Mouse (Mus musculus) neutrophil, adult 5-6 weeks (primary cell): ENCODE data around the gene Furin. TPM values are rescaled to one million over a fixed set of nuclear protein-coding genes. Genes with fewer than 3 reads are reported as not detected.
A peak's percentile ranks its signal among the peaks of the same experiment; 100 is the strongest.

Source experiments
- ATAC-seq: fragments of 151-379, 151-347 bp; 2 replicates; pipeline ENCODE4 v1.8.0; 2017; ENCODE audit warnings: mild to moderate bottlenecking, moderate TSS enrichment; ENCODE audit not compliant: insufficient number of reproducible peaks, poor library complexity, low FRiP score, severe bottlenecking; ENCODE audit errors: extremely low read depth
- total RNA-seq: library from RNA; stranded (forward); fragments of 200-1000 nt; gene quantifications from 2 replicates; pipeline ENCODE4 v1.2.3, GENCODE M21; 2017

The Furin gene
- total RNA-seq, 1 experiment from 2014 or later: 63.9 TPM

DNA sequence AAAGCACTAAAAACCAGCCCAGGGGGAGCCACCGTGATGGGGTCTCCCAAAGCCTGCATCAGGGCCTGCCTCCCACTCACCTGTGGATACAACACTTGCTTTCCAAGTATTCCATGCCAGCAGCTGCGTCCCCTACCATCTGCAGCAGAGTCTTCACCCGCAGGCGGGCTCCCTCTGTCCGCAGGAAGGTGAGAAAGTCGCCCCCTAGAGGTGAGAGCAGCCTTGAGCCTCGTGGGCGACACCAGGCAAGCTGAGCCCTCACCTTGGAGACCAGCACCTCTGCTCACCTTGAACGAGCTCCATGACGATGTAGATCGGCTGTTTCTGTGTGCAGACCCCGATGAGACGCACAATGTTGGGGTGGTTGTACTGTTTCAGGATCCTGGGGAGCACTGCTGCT, 25.7 kb downstream of the Furin start:
- ATAC-seq: no peak

DNA sequence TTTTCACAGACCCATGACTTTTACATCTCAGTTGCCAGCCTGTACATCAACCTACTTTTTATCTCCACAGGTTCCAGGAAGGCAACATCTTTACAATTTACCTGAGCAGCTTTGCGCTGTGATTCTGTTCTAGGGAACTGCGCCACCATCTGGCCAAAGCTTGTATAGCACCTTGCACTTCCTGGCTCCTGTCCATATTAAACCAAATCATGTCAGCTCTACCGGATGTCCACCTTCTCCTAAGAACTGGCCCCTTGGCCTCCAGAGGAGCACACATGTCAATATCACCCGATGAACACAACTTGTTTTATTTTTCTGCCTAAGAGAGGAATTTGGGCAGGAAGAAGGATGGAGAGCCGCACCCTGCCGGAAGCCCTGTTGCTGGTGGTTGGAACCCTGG, 27.8 kb downstream of the Furin start:
- ATAC-seq: peak; percentile 55

DNA sequence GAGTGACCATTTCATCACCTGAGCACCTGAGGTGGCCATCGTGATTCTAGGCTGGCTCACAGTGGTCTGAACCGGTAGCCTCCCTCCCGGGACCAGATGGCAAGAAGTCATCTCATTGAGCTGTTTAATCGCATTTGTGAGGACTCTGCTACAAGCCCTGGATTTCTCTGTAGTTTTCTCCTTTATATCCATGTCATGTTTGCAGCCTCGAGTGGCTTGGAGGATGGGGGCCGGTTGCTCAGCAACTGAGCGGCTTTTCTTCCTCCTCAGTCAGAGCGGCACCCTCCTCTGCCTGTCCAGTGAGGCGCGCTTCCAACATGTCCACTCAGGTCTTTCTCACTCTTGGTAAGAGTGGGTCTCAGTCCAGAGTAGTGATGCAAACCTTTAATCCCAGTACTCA, 29.0 kb downstream of the Furin start:
- ATAC-seq: no peak

DNA sequence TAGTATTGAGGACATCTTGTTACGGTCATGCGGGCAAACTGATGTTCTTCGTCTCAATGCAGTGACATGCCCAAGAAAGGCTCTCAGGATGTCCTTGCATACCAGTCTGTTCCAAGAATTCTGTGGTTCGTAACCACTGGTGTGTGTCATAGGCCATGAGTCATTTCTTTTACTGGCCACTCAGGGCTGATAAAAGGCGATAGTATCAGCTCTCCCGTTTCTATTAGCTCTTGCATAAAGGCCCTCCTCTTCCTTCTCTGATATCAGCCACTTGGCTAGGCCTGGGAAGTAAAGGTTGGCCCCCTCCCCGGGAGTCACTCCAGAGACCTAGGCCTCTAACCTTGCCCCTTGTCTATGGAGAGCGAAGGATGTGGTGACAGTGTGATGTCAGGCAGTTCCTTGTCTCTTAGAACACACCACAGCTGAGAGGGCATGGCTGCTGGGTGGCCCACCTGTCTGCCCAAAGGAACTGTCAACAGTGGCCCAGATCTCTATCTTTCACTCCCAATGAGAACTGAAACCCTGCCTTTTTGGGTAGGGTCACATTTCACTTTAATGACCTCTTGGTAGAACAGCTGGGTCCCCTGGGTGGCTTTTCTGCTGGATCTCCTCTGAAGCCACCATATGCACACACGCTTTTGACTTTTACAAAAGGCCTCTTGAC, 29.7 kb downstream of the Furin start:
- no peak for ATAC-seq

DNA sequence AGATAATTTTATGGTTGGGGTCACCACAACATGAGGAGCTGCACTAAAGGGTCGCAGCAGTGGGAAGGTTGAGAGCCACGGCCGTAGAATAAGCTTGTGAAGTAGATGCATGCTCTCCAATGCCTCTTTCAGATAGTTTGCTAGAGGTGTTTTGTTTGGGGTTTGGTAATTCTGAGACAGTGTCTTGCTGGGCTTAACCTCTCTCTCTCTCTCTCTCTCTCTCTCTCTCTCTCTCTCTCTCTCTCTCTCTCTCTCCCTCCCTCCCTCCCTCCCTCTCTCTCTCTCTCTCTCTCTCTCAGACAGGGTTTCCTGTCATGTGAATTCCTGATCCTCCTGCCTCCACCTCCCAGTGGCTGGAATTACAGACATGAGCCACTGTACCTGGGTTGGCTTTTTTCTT, 30.5 kb downstream of the Furin start:
- no peak for ATAC-seq

DNA sequence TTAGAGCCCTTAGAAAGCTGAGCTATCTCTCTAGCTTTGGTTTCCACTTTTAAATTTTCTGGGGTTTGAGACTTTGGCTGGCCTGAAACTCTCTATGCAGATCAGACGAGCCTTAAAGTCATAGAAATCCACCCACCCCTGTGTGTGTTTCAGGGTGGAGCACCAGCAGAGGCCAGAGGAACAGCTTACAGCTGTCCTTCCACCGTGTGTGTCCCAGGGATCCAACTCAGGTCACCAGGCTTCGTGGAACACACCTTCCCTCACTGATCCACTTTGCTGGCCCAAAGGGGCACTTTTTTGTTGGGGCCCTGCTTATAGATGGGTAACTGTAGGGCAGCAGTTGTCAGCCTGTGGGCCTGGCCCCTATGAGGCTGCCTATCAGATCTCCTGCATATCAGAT, 31.0 kb downstream of the Furin start:
- no peak for ATAC-seq

DNA sequence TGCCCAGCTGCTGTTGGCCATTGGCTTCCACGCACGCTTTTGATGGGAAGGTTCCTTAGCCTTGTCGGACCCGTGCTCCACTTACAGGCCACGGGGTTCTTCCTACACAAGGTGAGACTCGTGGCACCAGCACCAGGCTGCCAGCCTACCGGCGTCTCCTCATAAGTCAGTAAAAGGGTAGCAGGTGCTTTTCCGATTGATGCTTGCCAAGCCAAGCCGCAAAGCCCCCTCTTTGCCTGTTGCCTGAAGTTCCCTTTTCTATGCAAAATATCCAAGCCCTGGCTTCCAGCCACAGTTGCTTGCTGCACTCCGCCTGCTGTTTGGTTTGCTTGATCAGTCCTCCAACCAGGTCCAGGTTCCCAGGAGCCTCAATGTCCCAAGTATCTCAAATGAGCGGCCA, 31.4 kb downstream of the Furin start:
- ATAC-seq: no peak

DNA sequence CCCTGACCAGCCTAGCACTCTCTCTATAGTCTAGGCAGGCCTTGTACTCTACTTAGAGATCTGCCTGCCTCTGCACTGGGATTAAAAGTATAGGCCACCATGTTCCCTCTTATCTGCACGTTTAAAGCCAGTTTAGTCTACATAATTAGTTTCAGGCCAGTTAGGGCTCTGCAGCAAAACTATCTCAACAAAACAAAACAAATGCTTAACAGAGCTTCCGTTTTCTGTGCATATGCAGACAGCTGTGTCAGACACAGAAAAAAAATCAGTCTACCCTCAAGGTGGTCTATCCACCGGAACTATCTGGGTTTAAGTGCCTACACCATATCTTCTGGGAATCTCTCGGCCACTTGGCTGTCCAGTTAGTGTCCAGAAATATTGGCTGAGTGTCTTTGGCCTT, 31.9 kb downstream of the Furin start:
- ATAC-seq: no peak

DNA sequence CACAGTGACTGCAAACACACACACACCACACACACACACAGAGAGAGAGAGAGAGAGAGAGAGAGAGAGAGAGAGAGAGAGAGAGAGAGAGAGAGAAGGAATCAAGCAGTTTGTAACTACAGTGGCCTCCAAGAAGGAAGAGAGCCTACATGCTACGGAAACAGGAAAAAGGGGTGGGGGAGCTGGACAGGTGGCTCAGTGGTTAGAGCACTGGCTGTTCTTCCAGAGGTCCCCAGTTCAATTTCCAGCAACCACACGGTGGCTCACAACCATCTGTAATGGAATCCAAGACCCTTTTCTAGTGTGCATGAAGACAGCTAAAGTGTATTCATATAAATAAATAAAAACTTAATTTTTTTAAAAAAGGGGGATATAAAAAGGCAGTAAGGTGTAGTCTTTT, 32.6 kb downstream of the Furin start:
- ATAC-seq: no peak

DNA sequence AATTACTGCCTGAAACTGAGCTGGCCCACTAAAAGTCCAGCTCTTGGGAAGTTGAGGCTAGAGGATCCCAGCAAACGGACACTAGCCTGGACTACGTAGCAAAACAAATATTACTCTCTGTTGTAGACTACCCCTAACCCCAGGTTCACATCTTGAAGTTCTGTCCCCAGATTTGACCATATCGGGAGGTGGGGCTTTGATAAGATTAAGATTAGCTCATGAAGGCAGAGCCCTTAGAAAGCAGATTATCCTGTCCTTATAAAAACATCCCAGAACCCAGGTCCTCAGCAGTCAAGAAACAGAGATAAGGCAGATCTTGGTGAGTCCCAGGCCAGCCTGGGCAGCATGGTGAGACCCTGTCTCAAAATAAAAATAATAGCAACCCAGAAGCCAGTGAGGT, 33.1 kb downstream of the Furin start:
- no peak for ATAC-seq

DNA sequence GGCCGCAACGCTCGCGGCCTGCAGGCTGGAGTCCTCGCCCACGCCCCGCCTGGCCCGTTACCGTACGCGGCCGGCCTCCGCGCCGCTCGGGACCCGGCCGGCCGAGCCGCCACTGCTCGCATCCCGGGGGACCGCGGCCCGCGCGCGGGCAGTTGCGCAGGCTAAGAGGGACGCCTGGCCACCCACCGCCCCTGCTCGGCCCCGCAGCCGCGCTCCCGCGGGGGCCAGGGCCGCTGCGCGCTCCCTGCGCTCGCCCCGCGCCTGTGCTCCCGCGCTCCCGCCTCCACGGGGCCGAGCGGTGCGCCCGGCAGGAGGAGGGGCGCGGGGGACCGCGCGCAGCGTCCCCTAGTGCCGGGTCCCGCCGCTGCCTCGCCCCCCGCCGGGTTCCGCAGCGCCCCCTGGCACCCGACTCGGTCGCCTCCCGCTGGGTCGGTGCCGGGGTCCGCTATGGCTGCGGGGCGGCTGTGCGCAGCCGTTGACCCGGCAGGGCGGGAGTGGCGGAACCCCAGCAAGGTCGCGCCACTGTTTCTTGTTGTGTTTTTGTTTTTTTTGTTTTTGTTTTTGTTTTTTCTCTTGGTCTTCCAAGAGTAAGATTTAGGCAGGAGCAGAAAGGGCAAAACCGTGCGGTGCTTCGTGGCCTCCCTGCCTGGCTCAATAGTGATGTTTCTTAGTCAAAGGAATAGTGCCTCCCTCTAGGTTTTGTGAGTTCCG, 34.0 kb downstream of the Furin start, which contains the start of gene Man2a2:
Gene Man2a2, minus strand, starts transcription at position 335 of the 711 bp plus-strand sequence.
- no peak for ATAC-seq

DNA sequence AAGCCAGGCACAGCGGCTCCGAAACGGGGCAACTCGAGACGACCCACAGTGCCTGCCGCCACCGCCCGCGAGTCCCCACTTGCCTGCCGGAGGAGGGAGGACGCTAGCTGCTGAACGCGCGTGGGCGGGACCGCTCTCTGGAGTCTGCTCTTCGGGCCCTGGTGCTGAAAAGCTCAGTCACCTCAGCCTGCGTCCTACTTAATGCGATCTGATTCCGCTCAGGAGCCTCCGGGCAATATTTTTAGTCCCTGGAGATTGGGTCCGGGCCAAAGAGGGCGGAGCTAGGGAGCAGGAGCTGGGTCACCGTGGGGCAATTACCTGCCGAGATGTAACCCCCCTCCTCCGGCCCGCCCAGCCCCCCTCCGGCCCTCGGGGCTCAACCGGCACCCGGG, 34.6 kb downstream of the Furin start:
- peak; percentile 39 for ATAC-seq

DNA sequence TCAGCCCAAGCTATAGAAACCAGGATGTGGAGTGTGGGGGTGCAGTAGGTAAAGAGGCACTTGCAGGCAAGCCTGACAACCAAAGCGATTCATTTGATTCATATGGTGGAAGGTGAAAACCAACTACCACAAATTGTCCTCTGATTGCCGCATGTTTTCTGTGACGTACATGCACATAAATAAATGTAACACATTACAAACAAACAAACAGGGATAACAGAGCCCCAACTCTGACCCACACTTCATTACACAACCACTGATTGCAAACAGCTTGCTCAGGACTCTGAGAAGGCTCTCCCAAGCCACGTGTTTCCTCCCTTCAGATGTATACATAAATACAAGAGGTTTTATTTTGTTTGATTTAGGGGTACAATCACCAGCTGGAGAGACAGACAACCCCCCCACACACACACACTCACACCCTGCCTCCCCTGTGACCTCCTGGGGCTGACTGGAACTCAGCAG, 35.2 kb downstream of the Furin start:
- no peak for ATAC-seq

DNA sequence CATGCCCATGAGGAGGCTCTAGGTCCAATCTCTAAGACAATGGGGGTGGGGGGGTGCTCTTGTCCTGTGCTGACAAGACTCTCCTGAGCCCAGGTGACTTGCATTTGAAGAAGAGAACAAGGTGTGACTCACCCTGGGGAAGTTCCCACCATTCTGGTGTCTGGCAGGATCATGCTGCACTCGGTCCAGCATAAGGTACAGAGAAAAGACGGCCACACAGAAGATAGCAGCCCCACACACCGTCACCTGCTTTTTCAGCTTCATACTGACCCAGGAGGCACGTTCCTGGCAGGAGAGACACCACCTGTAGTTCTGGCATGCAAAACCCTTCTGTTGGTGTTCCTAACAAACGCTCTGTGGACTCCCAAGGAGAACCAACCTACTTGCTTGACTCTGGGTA, 35.8 kb downstream of the Furin start:
- peak; percentile 24; the same call in 1 of the 2 replicates for ATAC-seq

DNA sequence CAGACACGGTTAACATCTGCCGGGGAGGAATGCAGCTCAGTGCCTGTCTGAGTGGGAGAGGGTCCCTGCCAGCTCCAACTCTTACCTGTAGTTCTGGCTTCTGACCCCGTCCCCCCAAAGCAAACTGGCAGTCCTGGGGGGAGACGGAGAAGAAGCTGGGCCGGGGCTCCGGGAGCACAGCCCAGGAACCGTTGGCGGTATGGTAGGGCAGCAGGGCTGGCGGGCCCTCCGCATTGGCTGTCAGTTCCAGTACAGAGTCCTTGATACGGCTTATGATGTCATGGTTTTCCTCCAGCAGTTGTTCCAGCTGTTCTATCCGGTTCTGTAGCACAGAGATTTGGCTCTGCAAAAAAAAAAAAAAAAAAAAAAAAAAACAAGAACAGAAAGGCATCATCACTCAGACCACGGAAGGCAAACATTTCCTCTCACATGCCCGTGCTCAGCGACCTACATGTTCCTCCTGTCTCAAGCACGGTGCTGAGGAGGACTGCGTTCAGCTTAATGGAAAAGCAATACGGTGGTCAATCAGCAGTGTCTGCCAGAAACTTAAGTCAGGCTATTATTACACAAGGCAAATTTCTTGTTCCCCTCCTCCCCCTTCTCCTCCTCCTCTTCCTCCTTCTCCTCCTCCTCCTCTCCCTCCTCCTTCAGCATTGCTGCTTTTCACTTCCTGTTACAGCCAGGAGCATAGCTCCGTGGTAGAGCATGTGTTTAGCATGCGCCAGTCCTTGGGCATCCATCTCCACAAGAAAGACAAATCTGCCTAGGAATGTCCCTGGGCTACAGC, 36.4 kb downstream of the Furin start:
- peak; percentile 21 for ATAC-seq

DNA sequence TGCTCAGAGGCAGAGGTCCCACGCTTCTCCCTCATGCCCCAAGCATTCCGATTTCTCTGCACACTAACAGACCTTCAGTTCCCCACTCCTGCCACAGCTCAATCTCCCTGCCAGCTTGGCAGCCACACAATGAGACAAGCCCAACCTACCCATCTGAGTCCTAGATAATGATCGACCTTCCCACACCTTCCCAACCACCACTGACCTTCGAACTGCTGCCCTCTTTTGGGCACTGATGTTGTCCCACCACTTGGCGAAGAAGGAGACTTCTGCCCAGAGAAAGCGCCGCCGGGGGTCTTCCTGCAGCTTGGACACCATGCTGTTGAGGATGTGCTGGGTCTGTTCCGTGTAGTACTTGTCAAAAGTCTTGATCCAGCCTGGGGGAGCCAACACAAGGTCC, 37.2 kb downstream of the Furin start:
- no peak for ATAC-seq

DNA sequence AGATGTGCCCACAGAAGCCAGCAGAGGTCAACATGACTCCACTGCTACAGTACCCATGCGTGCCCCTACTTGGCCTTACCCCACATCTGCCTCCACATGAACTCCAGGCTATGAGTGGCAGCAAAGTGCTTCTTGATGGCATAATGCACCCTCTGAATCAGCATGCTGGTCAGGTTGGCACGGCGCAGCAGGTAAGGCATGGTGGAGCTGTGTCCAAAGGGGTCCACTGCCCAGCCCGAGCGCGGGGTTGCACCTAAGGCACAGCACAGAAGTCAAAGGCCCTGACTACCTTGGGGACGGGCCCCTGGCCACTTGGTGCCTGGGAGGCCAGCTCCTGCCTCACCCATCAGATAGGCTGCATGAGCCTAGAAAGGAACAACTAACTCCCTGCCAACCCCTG, 38.0 kb downstream of the Furin start:
- no peak for ATAC-seq

DNA sequence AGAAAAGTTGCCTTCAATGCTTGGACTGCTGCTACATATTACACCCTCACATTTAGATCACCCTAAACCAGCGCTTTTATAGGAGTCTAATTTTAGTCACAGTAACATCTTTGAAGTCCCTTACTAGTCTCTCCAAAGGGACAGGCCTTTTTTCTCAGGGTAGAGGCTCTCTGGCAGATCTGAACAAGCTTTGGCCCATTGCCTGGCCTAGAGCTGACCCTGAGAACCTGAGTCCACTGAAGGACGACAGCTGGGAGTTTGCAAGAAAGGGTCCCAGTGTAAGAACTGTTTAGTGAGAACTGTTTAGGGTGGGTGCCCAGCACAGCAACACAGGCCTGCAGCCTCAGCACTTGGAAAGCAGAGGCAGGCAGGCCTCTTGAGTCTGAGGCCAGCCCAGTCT, 39.5 kb downstream of the Furin start:
- ATAC-seq: no peak

DNA sequence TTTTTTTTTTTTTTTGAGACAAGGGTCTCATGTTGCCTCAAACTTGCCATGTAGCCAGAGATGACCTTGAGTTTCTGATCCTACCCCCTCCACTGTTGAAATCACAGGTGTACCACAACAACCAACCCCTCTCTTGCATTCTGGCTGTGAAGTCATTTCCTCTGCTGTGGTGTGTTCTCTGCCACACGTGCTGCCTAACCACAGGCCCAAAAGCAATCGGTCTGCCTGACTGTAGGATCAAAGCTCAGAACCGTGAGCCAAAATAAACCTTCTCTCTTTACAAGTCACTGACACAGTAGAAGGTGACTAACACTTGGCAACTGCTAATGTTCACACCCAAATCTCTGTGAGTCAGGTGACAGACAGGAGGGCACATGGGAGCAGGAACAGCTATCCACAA, 44.8 kb downstream of the Furin start:
- no peak for ATAC-seq

DNA sequence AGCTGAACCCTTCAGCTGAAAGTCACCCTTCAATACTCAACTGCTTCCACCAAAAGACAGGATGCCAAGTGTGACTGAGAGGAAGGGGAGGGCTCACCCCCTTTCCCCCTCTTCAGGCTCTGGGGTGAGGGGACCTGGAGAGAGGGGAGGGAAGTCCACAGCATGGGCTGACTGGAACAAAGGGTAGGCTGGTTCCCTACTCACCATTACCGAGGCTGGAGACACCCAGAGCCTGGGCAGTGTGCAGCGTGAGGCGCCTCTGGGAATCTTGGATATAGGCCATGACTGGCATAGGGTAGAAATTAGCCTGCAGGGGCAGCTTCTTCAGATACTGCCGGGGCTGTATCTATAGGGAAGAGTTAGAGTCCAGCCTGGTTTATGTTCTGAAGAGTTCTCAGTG, 47.2 kb downstream of the Furin start:
- ATAC-seq: no peak
